Mouse (Mus musculus): ENCODE measurements around the gene Cdk18. TPM values are rescaled to one million over a fixed set of nuclear protein-coding genes. Genes with fewer than 3 reads are reported as not detected.

The Cdk18 gene
- polyA plus RNA-seq, 1 experiment from 2014 or later, result 0.37 TPM

DNA sequence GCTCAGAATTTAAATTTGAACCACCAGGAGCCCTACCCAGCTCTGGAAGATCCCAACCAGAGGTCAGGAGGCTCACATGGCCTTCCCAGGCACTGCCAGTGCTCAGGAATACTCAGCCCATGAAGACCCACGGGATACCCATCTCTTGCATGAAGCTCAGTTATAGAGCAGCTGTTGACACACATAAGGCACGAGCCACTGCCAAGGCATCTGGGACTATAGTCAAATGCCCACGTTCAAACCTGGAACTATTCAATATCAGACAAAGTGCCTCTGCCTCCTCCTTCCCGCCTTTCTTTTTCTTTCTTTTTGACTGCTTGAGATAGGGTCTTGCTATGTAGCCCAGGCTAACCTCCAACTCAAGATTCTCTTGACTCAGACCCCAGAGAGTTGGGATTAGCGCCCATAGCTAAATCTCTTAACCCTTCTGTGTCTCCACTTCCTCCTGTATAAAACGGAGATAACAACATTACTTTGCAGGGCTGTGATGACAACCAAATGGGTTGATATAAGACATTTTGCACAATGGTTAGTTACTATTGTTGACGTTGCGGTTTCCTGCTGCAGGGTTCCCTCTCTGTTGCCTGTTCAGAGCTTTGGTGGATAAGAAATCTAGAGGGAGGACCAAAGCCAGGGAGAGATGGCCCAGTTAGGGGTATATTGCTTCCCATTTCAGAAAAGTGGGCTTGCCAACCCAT is 73.9 kb downstream of the Cdk18 start:
- Histone ChIP-seq H3K9me3 (ENCODE audit: control insufficient read depth, low read length) (no peaks in the 10 kb centered on the region), H3K4me2 (replicated peaks) (no peak overlapping the region), H3K4me1 (replicated peaks; ENCODE audit: control insufficient read depth, insufficient read depth, low read length) (peaks cover 10% of the 10 kb centered on the region; the same call in 1 of the 2 replicates), H3K36me3 (replicated peaks; ENCODE audit: control insufficient read depth, insufficient read depth) (no peaks in the 10 kb centered on the region), H3K9ac (no peak overlapping the region), H3K4me3 (replicated peaks; ENCODE audit: low read length) (no peak overlapping the region), H3K27me3 (ENCODE audit: control insufficient read depth, insufficient read depth, low read length) (peaks cover 39% of the 10 kb centered on the region), H3K27ac (no peak overlapping the region)
- DNase-seq (ENCODE audit: low spot score), result no peak
- no peak for ATAC-seq (ENCODE audit: low FRiP score)
- 80% methylated on average over 8 of the region's 8 CpGs for WGBS

GRCm38 (mm10) chr1:132065001-132065400 is 74.5 kb downstream of the Cdk18 start:
- DNase-seq (ENCODE audit: low spot score), result no peak

DNA sequence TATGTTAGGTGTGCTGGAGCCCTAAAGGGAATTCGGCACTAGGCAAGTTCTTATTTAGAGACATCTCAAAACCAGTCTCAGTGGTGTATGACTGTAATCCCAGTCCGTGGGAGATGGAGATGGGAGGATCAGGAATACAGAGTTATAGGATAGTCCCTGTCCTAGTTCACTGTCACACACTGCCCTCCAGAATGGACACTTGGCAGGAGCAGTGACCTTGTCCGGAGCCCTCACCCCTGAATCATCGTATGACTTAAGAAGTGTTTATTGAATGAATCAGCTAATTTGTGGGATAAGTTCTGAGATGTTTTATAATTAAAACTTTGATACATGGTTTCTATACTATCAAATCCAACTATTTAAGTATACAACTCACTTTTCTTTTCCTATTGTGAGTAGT is 76.4 kb downstream of the Cdk18 start:
- WGBS, result 85% methylated on average over 4 of the region's 4 CpGs
- Histone ChIP-seq H3K4me1 (replicated peaks; ENCODE audit: control insufficient read depth, insufficient read depth, low read length) (peaks cover 9% of the 10 kb centered on the region; the same call in 1 of the 2 replicates), H3K4me2 (replicated peaks) (no peak overlapping the region), H3K27me3 (ENCODE audit: control insufficient read depth, insufficient read depth, low read length) (peaks cover 18% of the 10 kb centered on the region), H3K9me3 (ENCODE audit: control insufficient read depth, low read length) (no peaks in the 10 kb centered on the region), H3K36me3 (replicated peaks; ENCODE audit: control insufficient read depth, insufficient read depth) (no peaks in the 10 kb centered on the region), H3K9ac (no peak overlapping the region), H3K27ac (no peak overlapping the region), H3K4me3 (replicated peaks; ENCODE audit: low read length) (no peak overlapping the region)
- no peak for DNase-seq (ENCODE audit: low spot score)
- no peak for ATAC-seq (ENCODE audit: low FRiP score)

More at GRCm38 (mm10) chr1:132065001-132065400, 74.5 kb downstream of the Cdk18 start:
- 39% methylated on average over 1 of the region's 1 CpGs for WGBS
- H3K4me1 ChIP-seq (replicated peaks; ENCODE audit: control insufficient read depth, insufficient read depth, low read length), result peaks cover 10% of the 10 kb centered on the region; the same call in 1 of the 2 replicates
- no peaks in the 10 kb centered on the region for H3K9me3 ChIP-seq (ENCODE audit: control insufficient read depth, low read length)
- no peak overlapping the region for H3K9ac ChIP-seq
- H3K27me3 ChIP-seq (ENCODE audit: control insufficient read depth, insufficient read depth, low read length), result peaks cover 37% of the 10 kb centered on the region
- no peak overlapping the region for H3K27ac ChIP-seq
- no peaks in the 10 kb centered on the region for H3K36me3 ChIP-seq (replicated peaks; ENCODE audit: control insufficient read depth, insufficient read depth)
- no peak for ATAC-seq (ENCODE audit: low FRiP score)
- H3K4me2 ChIP-seq (replicated peaks), result no peak overlapping the region
- H3K4me3 ChIP-seq (replicated peaks; ENCODE audit: low read length), result no peak overlapping the region

Other genes with a start within 250 kb of the Cdk18 start
- 34.6 and 38.4 TPM in 2 replicates for gene Nucks1, start 229.2 kb downstream of the Cdk18 start, polyA plus RNA-seq (2014; fragmentation: Nextera tagmentation; extraction: Ambion mirVana)
- gene Slc45a3, start 176.7 kb downstream of the Cdk18 start, polyA plus RNA-seq (2014; fragmentation: Nextera tagmentation; extraction: Ambion mirVana), result 0.82 and 1.6 TPM in 2 replicates
- gene Elk4, start 132.1 kb downstream of the Cdk18 start, polyA plus RNA-seq (2014; fragmentation: Nextera tagmentation; extraction: Ambion mirVana), result 13.1 and 14.1 TPM in 2 replicates
- 9.7 and 10.4 TPM in 2 replicates for gene Mfsd4a, start 71.6 kb downstream of the Cdk18 start, polyA plus RNA-seq (2014; fragmentation: Nextera tagmentation; extraction: Ambion mirVana)
- 15.9 and 22.1 TPM in 2 replicates for gene Lemd1, start 51.7 kb upstream of the Cdk18 start, polyA plus RNA-seq (2014; fragmentation: Nextera tagmentation; extraction: Ambion mirVana)
- 3.6 and 3.8 TPM in 2 replicates for gene AC124108.1, start 51.8 kb upstream of the Cdk18 start, polyA plus RNA-seq (2014; fragmentation: Nextera tagmentation; extraction: Ambion mirVana)
- 0.39 and 0.47 TPM in 2 replicates for gene Gm10188, start 90.1 kb upstream of the Cdk18 start, polyA plus RNA-seq (2014; fragmentation: Nextera tagmentation; extraction: Ambion mirVana)
- 8.5 and 10.4 TPM in 2 replicates for gene Klhdc8a, start 158.9 kb upstream of the Cdk18 start, polyA plus RNA-seq (2014; fragmentation: Nextera tagmentation; extraction: Ambion mirVana)
- 10.7 and 14.0 TPM in 2 replicates for gene Nuak2, start 176.4 kb upstream of the Cdk18 start, polyA plus RNA-seq (2014; fragmentation: Nextera tagmentation; extraction: Ambion mirVana)